Mouse (Mus musculus) liver, postnatal 0 days (tissue): ENCODE data around the gene Baiap2l2. TPM values are rescaled to one million over a fixed set of nuclear protein-coding genes. Genes with fewer than 3 reads are reported as not detected.

ENCODE experiments used
- ATAC-seq: fragments of 200-750 bp; cut with Nextera tagmentation; 2 replicates; pipeline ENCODE4 v1.8.0; 2017; ENCODE audit warnings: mild to moderate bottlenecking, moderate library complexity
- DNase-seq: peaks from one replicate; pipeline ENCODE4 v3.0.0-alpha.2; 2016
- H3K27ac ChIP-seq: fragments of 300-500 bp; sonication (generic); 2 replicates; pipeline ENCODE4 v1.5.1; 2014; ENCODE audit warnings: antibody characterized with exemption, moderate library complexity, mild to moderate bottlenecking, low read depth
- H3K27me3 ChIP-seq: fragments of 300-500 bp; sonication (generic); 2 replicates; pipeline ENCODE4 v1.6.1; 2014; ENCODE audit warnings: low read length, control low read depth, mixed read lengths; ENCODE audit not compliant: insufficient read depth
- H3K36me3 ChIP-seq: fragments of 300-500 bp; sonication (generic); replicated peaks from 2 replicates; pipeline ENCODE4 v1.6.1; 2014; ENCODE audit warnings: mild to moderate bottlenecking, control low read depth, low read length, moderate library complexity, mixed read lengths; ENCODE audit not compliant: insufficient read depth
- H3K4me1 ChIP-seq: fragments of 300-500 bp; sonication (generic); 2 replicates; pipeline ENCODE4 v1.6.1; 2014; ENCODE audit warnings: antibody characterized with exemption, mild to moderate bottlenecking, control low read depth; ENCODE audit not compliant: insufficient read depth
- H3K4me2 ChIP-seq: fragments of 300-500 bp; sonication (generic); 2 replicates; pipeline ENCODE4 v1.6.1; 2014; ENCODE audit warnings: low read depth, mild to moderate bottlenecking, low read length, moderate library complexity, mixed read lengths
- H3K4me3 ChIP-seq: fragments of 300-500 bp; sonication (generic); 2 replicates; pipeline ENCODE4 v1.5.1; 2014; ENCODE audit warnings: low read depth, low read length
- H3K9ac ChIP-seq: fragments of 300-500 bp; sonication (generic); replicated peaks from 2 replicates; pipeline ENCODE4 v1.6.1; 2014; ENCODE audit warnings: mild to moderate bottlenecking, moderate library complexity
- H3K9me3 ChIP-seq: fragments of 300-500 bp; sonication (generic); 2 replicates; pipeline ENCODE4 v1.6.1; 2016; ENCODE audit warnings: mild to moderate bottlenecking, control low read depth, low read length, mixed read lengths
- CTCF ChIP-seq: sonication (generic); IDR thresholded peaks from 2 replicates; pipeline ENCODE4 v1.5.1; 2016; ENCODE audit warnings: antibody characterized with exemption, low read depth
- EP300 ChIP-seq: IDR thresholded peaks from 2 replicates; pipeline ENCODE4 v1.6.1; 2016; ENCODE audit warnings: antibody characterized with exemption, low read depth, mild to moderate bottlenecking
- WGBS: fragments of 180-500 bp; shearing (Covaris S2); extraction: QIAGEN DNeasy Blood & Tissue Kit; methylation state at CpG from one replicate; pipeline ENCODE4 v1.1.7; 2014; ENCODE audit not compliant: insufficient replicate concordance; 5-methylcytosine and 5-hydroxymethylcytosine counted together
- polyA plus RNA-seq: library from polyadenylated mRNA; unstranded; fragments of >200 nt; fragmentation: Nextera tagmentation; extraction: Ambion mirVana; gene quantifications from 2 replicates; pipeline ENCODE4 v1.2.1, GENCODE M21; 2015

Baiap2l2 gene
- polyA plus RNA-seq, 1 experiment from 2014 or later, result 1.2 TPM

GRCm38 (mm10) chr15:79270317-79271123, 14.8 kb downstream of the Baiap2l2 start:
- Histone ChIP-seq H3K27ac (no peak overlapping the region), H3K4me3 (peak overlapping the region; percentile 33)

GRCm38 (mm10) chr15:79268521-79268920, 16.8 kb downstream of the Baiap2l2 start:
- Histone ChIP-seq H3K4me3 (no peak overlapping the region), H3K9me3 (no peaks in the 10 kb centered on the region), H3K27me3 (0 out of 2 replicates have a peak, but pooled peaks cover under 1% of the 10 kb centered on the region), H3K9ac (no peak overlapping the region), H3K27ac (no peak overlapping the region), H3K4me1 (peaks cover 10% of the 10 kb centered on the region), H3K36me3 (no peaks in the 10 kb centered on the region), H3K4me2 (no peak overlapping the region)
- DNase-seq (no peak), ATAC-seq (no peak)
- 17% methylated on average over 1 of the region's 1 CpGs for WGBS
- TF ChIP-seq EP300 (no peak), CTCF (no peak)

More at GRCm38 (mm10) chr15:79270317-79271123, 14.8 kb downstream of the Baiap2l2 start:
- TF ChIP-seq CTCF (no peak), EP300 (no peak)
- WGBS, result 8% methylated on average over 33 of the region's 33 CpGs
- H3K9me3 ChIP-seq, result no peaks in the 10 kb centered on the region
- peak overlapping the region; percentile 73 for H3K4me2 ChIP-seq
- DNase-seq, result peak; percentile 75
- no peaks in the 10 kb centered on the region for H3K36me3 ChIP-seq
- H3K9ac ChIP-seq, result no peak overlapping the region; the same call in 1 of the 2 replicates
- peaks cover 10% of the 10 kb centered on the region for H3K4me1 ChIP-seq
- ATAC-seq, result 0 out of 2 replicates have a peak, but pooled peaks have one; percentile 29
- no peaks in the 10 kb centered on the region for H3K27me3 ChIP-seq

- Histone ChIP-seq H3K9ac (no peak overlapping the region), H3K27me3 (peaks cover 31% of the 10 kb centered on the region)
- ATAC-seq, result no peak
Observed at GRCm38 (mm10) chr15:79265384-79265783, 20.0 kb downstream of the Baiap2l2 start.

GRCm38 (mm10) chr15:79263726-79264125, 21.6 kb downstream of the Baiap2l2 start:
- no peak for ATAC-seq
- Histone ChIP-seq H3K4me2 (no peak overlapping the region), H3K4me3 (no peak overlapping the region), H3K9ac (no peak overlapping the region), H3K27me3 (peaks cover 35% of the 10 kb centered on the region), H3K9me3 (no peaks in the 10 kb centered on the region), H3K36me3 (no peaks in the 10 kb centered on the region), H3K4me1 (peaks cover 5% of the 10 kb centered on the region; the same call in 1 of the 2 replicates), H3K27ac (no peak overlapping the region)
- no peak for TF ChIP-seq EP300
- TF ChIP-seq CTCF, result no peak
- DNase-seq, result no peak
- 86% methylated on average over 6 of the region's 6 CpGs for WGBS

More at GRCm38 (mm10) chr15:79265384-79265783, 20.0 kb downstream of the Baiap2l2 start:
- Histone ChIP-seq H3K4me1 (peaks cover 7% of the 10 kb centered on the region), H3K9me3 (no peaks in the 10 kb centered on the region), H3K36me3 (no peaks in the 10 kb centered on the region), H3K27ac (no peak overlapping the region), H3K4me3 (no peak overlapping the region), H3K4me2 (no peak overlapping the region)
- TF ChIP-seq CTCF, result no peak
- no peak for TF ChIP-seq EP300
- no peak for DNase-seq
- WGBS, result 62% methylated on average over 4 of the region's 4 CpGs

GRCm38 (mm10) chr15:79262786-79263309, 22.5 kb downstream of the Baiap2l2 start:
- Histone ChIP-seq H3K36me3 (no peaks in the 10 kb centered on the region), H3K27me3 (peaks cover 35% of the 10 kb centered on the region), H3K4me1 (peaks cover 5% of the 10 kb centered on the region; the same call in 1 of the 2 replicates), H3K9ac (no peak overlapping the region), H3K9me3 (no peaks in the 10 kb centered on the region), H3K4me3 (no peak overlapping the region), H3K27ac (no peak overlapping the region), H3K4me2 (no peak overlapping the region)
- no peak for TF ChIP-seq EP300
- TF ChIP-seq CTCF, result no peak
- no peak for ATAC-seq
- DNase-seq, result no peak
- WGBS, result 80% methylated on average over 3 of the region's 3 CpGs

GRCm38 (mm10) chr15:79262375-79262774, 23.0 kb downstream of the Baiap2l2 start:
- TF ChIP-seq CTCF, result peak; percentile 36; the same call in 1 of the 2 replicates
- TF ChIP-seq EP300, result no peak
- no peak for DNase-seq
- 33% methylated on average over 13 of the region's 13 CpGs for WGBS

More at GRCm38 (mm10) chr15:79262375-79262774, 23.0 kb downstream of the Baiap2l2 start:
- Histone ChIP-seq H3K27me3 (peaks cover 35% of the 10 kb centered on the region), H3K36me3 (no peaks in the 10 kb centered on the region), H3K27ac (no peak overlapping the region), H3K9me3 (no peaks in the 10 kb centered on the region), H3K4me3 (no peak overlapping the region), H3K4me2 (no peak overlapping the region), H3K4me1 (peaks cover 5% of the 10 kb centered on the region; the same call in 1 of the 2 replicates), H3K9ac (no peak overlapping the region)
- ATAC-seq, result no peak
